Mouse (Mus musculus): ENCODE results near the gene Cdk16. TPM values are rescaled to one million over a fixed set of nuclear protein-coding genes. Genes with fewer than 3 reads are reported as not detected.

Gene Cdk16
- polyA plus RNA-seq, 1 experiment = 141 TPM

GRCm38 (mm10) chrX:20736479-20736878, 48.7 kb downstream of the Cdk16 start:
- H3K4me1 ChIP-seq (ENCODE audit: control insufficient read depth, insufficient read depth, low read length) = no peaks in the 10 kb centered on the region
- H3K4me3 ChIP-seq (ENCODE audit: insufficient read depth, low read length) = no peak overlapping the region
- TF ChIP-seq POLR2A (IDR thresholded peaks at IDR 0.05; ENCODE audit: low read depth, low read length) (no peak), CTCF (IDR thresholded peaks at IDR 0.05; ENCODE audit: borderline replicate concordance, insufficient read depth, low read length) (no peak)
- H3K27ac ChIP-seq (ENCODE audit: insufficient read depth, low read length) = no peak overlapping the region

GRCm38 (mm10) chrX:20748829-20749228, 61.1 kb downstream of the Cdk16 start:
- TF ChIP-seq CTCF (IDR thresholded peaks at IDR 0.05; ENCODE audit: borderline replicate concordance, insufficient read depth, low read length) = no peak
- no peak for TF ChIP-seq POLR2A (IDR thresholded peaks at IDR 0.05; ENCODE audit: low read depth, low read length)
- Histone ChIP-seq H3K27ac (ENCODE audit: insufficient read depth, low read length) (no peak overlapping the region), H3K4me1 (ENCODE audit: control insufficient read depth, insufficient read depth, low read length) (no peaks in the 10 kb centered on the region), H3K4me3 (ENCODE audit: insufficient read depth, low read length) (no peak overlapping the region)

Other genes starting within 250 kb of the Cdk16 start
- gene Rgn, start 138.2 kb upstream of the Cdk16 start, polyA plus RNA-seq (2011; ENCODE audit: insufficient read length, low read depth, missing spikeins) = not detected in 2 replicates
- gene Rbm10, start 70.5 kb upstream of the Cdk16 start, polyA plus RNA-seq (2011; ENCODE audit: insufficient read length, low read depth, missing spikeins) = 25.6 and 28.7 TPM in 2 replicates
- gene Ndufb11, start 70.3 kb upstream of the Cdk16 start, polyA plus RNA-seq (2011; ENCODE audit: insufficient read length, low read depth, missing spikeins) = 116 and 126 TPM in 2 replicates
- 312 and 384 TPM in 2 replicates for gene Uba1, start 29.6 kb upstream of the Cdk16 start, polyA plus RNA-seq (2011; ENCODE audit: insufficient read length, low read depth, missing spikeins)
- gene Usp11, start 16.0 kb downstream of the Cdk16 start, polyA plus RNA-seq (2011; ENCODE audit: insufficient read length, low read depth, missing spikeins) = 13.1 and 22.9 TPM in 2 replicates
- 76.4 and 90.9 TPM in 2 replicates for gene Araf, start 109.9 kb downstream of the Cdk16 start, polyA plus RNA-seq (2011; ENCODE audit: insufficient read length, low read depth, missing spikeins)
- 739 and 1,331 TPM in 2 replicates for gene Timp1, start 182.2 kb downstream of the Cdk16 start, polyA plus RNA-seq (2011; ENCODE audit: insufficient read length, low read depth, missing spikeins)
- gene Syn1, start 233.1 kb downstream of the Cdk16 start, polyA plus RNA-seq (2011; ENCODE audit: insufficient read length, low read depth, missing spikeins) = 2.0 and 4.4 TPM in 2 replicates
- gene Cfp, start 243.6 kb downstream of the Cdk16 start, polyA plus RNA-seq (2011; ENCODE audit: insufficient read length, low read depth, missing spikeins) = 3.5 and 5.1 TPM in 2 replicates

All from embryonic fibroblast, embryonic 13.5 days (primary cell).